Mouse (Mus musculus) megakaryocyte, embryonic 14.5 days (primary cell): Measurements from ENCODE around the gene P4htm.

Experiments used
- FLI1 ChIP-seq: IDR thresholded peaks from 2 replicates; pipeline ENCODE4 v1.6.1; 2012; ENCODE audit warnings: low read length, inconsistent platforms, mixed read lengths
- GATA1 ChIP-seq: IDR thresholded peaks from 3 replicates; pipeline ENCODE4 v1.6.1; 2012; ENCODE audit warnings: mixed read lengths, low read length, inconsistent platforms, borderline replicate concordance

- no peak for TF ChIP-seq GATA1
- no peak for TF ChIP-seq FLI1
These were observed 19.8 kb upstream of the P4htm start for GRCm38 (mm10) chr9:108617301-108617700.
